Mouse (Mus musculus): ENCODE measurements at regions not wholly inside any gene's neighbourhood (a gene's known extent, or its start where the extent isn't known, plus 50 kb on each side); places are given as distances from the start of the nearest gene placed in this dataset.

DNA sequence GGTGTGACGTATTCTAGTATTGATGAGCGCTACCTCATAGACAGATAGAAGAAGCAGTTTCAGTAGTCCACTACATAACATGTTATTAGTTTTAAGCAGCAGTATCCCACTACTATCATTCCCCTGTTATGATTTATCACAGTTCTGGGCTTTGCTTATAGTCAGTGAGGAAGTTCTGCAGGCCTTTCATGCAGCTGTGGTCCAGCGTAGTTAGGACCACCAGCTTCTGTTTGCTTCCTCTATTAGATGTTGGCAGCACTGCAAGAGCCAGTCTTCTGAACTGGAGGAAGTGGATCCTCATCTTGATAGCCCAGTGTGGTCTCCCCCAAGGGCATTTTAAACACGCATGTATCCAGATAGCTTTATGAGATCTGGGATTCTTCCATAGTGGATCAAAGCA lies 147.4 kb upstream of the Trib2 start:
- TF ChIP-seq CTCF (IDR thresholded peaks at IDR 0.05; ENCODE audit: control insufficient read depth, insufficient read depth, low read length) (no peak), POLR2A (IDR thresholded peaks at IDR 0.05; ENCODE audit: borderline replicate concordance, control insufficient read depth, low read depth, low read length) (no peak)
